Mouse (Mus musculus) gastrocnemius, postnatal 14 days (tissue): ENCODE measurements at regions not wholly inside any gene's neighbourhood (a gene's known extent, or its start where the extent isn't known, plus 50 kb on each side); places are given as distances from the start of the nearest gene placed in this dataset.

ENCODE experiments used
- DNase-seq: peaks from one replicate; pipeline ENCODE4 v3.0.0; 2021; ENCODE audit warnings: mixed read lengths
- intact Hi-C: fragments of 180-260 bp; cut with DNase I; formaldehyde crosslinking; loops from one replicate; pipeline ENCODE4 v1.15.1; 2025; ENCODE audit warnings: low total_unique reads

DNA sequence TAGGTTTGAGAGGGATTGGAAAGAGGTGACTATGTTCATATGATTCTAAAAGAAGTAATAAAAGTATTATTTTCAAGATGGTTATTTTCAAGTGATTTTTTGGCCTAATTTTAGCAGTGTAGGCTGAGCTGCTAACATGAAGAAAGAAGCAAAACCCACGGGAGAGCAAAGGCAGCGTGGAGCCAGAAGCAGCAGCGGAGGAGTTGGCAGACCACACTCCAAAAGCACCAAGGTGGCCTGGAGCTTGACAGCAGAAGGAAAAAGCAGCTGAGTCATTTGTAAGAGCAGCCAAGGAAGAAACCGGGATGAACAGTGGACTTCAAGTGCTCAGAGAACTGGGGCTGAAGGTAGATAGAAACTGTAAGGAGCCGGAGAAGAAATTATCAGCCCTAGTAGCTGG lies 55.9 kb downstream of the Hdgfl1 start:
- intact Hi-C loops: no loop called here
- DNase-seq: peak; percentile 16

DNA sequence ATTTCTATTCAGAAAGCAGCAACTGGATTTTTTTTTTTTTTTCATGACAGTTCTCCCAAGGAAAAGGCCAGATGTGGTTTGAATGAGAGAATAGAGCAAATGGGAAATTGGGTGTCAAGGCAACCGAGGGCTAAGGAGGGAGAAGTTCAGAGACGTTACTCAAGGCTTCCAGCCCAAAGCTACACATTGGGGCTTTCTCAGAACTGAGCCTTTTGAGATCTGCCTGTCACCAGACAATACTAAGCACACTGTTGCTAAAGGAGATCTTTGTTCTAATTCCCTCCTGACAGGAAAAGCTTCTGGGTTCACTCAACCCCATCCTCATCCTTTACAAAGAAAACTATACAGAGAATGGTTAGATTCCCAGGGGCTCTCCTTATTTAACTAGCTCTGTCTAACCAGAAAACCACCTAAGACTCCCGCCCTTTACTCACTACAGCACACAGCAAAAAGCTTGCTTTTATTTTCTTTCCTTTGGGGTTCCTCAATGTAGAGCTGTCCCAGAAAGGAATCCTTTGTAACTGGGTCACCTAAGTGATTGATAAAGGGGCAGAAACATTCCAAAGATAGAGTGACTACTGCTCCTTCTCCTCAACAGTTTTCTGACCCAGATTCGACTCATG lies 70.8 kb downstream of the Hdgfl1 start:
- intact Hi-C loops: no loop called here

GRCm38 (mm10) chr13:26659471-26659870 lies 110.5 kb downstream of the Hdgfl1 start:
- DNase-seq: no peak
- intact Hi-C loops: no loop called here

More for the DNA sequence above, 70.8 kb downstream of the Hdgfl1 start:
- DNase-seq: no peak

GRCm38 (mm10) chr13:26657010-26657611 lies 112.9 kb downstream of the Hdgfl1 start:
- no peak for DNase-seq
- intact Hi-C loops: no loop called here
